Mouse (Mus musculus): ENCODE data around the gene Gm11273. TPM values are rescaled to one million over a fixed set of nuclear protein-coding genes. Genes with fewer than 3 reads are reported as not detected.
A peak's percentile ranks its signal among the peaks of the same experiment; 100 is the strongest.

Gene Gm11273
- polyA plus RNA-seq, 1 experiment from 2014 or later, result 4.3 TPM

- Histone ChIP-seq H3K9me3 (replicated peaks; ENCODE audit: control insufficient read depth, low read length, poor library complexity, severe bottlenecking) (no peaks in the 10 kb centered on the region), H3K27ac (ENCODE audit: low read length) (no peak overlapping the region), H3K9ac (ENCODE audit: low read depth, low read length) (no peak overlapping the region), H3K4me2 (ENCODE audit: low read length) (no peak overlapping the region), H3K4me1 (ENCODE audit: control insufficient read depth, insufficient read depth, low read length) (peaks cover 15% of the 10 kb centered on the region), H3K4me3 (ENCODE audit: low read depth, low read length) (no peak overlapping the region), H3K36me3 (ENCODE audit: control insufficient read depth, insufficient read depth, low read length) (no peaks in the 10 kb centered on the region), H3K27me3 (ENCODE audit: control insufficient read depth, insufficient read depth, low read depth, low read length) (peaks cover 6% of the 10 kb centered on the region; the same call in 1 of the 2 replicates)
- 4% methylated on average over 4 of the region's 4 CpGs for WGBS
- no peak for ATAC-seq
Measured at GRCm38 (mm10) chr13:21456347-21456746, 44.9 kb downstream of the Gm11273 start.

DNA sequence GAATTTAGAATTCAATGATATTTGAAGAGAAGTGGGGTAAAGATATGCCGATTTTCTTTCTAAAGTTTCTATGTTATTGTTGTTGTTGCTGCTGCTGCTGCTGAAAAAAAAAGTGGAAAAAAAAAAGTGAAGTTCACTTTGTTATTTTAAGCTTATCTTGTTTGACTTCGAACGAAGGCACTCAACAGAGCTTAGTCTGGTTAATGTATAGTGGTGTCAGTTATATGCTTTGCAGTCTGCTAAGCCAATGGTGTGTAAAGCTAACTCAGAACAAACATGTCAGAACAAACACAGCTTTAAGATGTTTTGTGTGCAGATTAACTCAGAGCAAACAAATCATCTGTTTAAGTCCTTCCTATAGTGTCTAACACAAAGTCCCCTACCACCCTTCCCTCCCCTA lies 47.1 kb downstream of the Gm11273 start:
- no peak for ATAC-seq
- H3K36me3 ChIP-seq (ENCODE audit: control insufficient read depth, insufficient read depth, low read length), result no peaks in the 10 kb centered on the region
- H3K9ac ChIP-seq (ENCODE audit: low read depth, low read length), result no peak overlapping the region
- no peak overlapping the region for H3K4me3 ChIP-seq (ENCODE audit: low read depth, low read length)
- peaks cover 15% of the 10 kb centered on the region for H3K4me1 ChIP-seq (ENCODE audit: control insufficient read depth, insufficient read depth, low read length)
- no peak overlapping the region; the same call in 1 of the 2 replicates for H3K4me2 ChIP-seq (ENCODE audit: low read length)
- H3K27ac ChIP-seq (ENCODE audit: low read length), result no peak overlapping the region
- peaks cover 6% of the 10 kb centered on the region; the same call in 1 of the 2 replicates for H3K27me3 ChIP-seq (ENCODE audit: control insufficient read depth, insufficient read depth, low read depth, low read length)
- 87% methylated on average over 3 of the region's 3 CpGs for WGBS
- no peaks in the 10 kb centered on the region for H3K9me3 ChIP-seq (replicated peaks; ENCODE audit: control insufficient read depth, low read length, poor library complexity, severe bottlenecking)

GRCm38 (mm10) chr13:21453449-21453848 lies 47.8 kb downstream of the Gm11273 start, which contains the start of gene Zscan26:
Gene Zscan26 (minus strand): TSS chr13:21453730.
- peak within 1 kb of the TSS; percentile 76 for H3K4me3 ChIP-seq (ENCODE audit: low read depth, low read length)
- peak within 1 kb of the TSS; percentile 73 for H3K4me2 ChIP-seq (ENCODE audit: low read length)
- peaks cover 15% of the 10 kb centered on the region for H3K4me1 ChIP-seq (ENCODE audit: control insufficient read depth, insufficient read depth, low read length)
- H3K36me3 ChIP-seq (ENCODE audit: control insufficient read depth, insufficient read depth, low read length), result 0 out of 2 replicates have a peak, but pooled peaks cover 2% of the 10 kb centered on the region
- H3K9me3 ChIP-seq (replicated peaks; ENCODE audit: control insufficient read depth, low read length, poor library complexity, severe bottlenecking), result no peaks in the 10 kb centered on the region
- under 1% methylated on average over 23 of the region's 23 CpGs for WGBS
- H3K27ac ChIP-seq (ENCODE audit: low read length), result peak within 1 kb of the TSS; percentile 71
- H3K27me3 ChIP-seq (ENCODE audit: control insufficient read depth, insufficient read depth, low read depth, low read length), result peaks cover 6% of the 10 kb centered on the region; the same call in 1 of the 2 replicates
- peak within 1 kb of the TSS; percentile 77 for H3K9ac ChIP-seq (ENCODE audit: low read depth, low read length)
- ATAC-seq, result peak; percentile 96

GRCm38 (mm10) chr13:21453042-21453441 lies 48.2 kb downstream of the Gm11273 start:
- peak overlapping the region; percentile 77 for H3K9ac ChIP-seq (ENCODE audit: low read depth, low read length)
- WGBS, result under 1% methylated on average over 13 of the region's 13 CpGs
- ATAC-seq, result peak; percentile 46
- peak overlapping the region; percentile 76 for H3K4me3 ChIP-seq (ENCODE audit: low read depth, low read length)
- peaks cover 15% of the 10 kb centered on the region for H3K4me1 ChIP-seq (ENCODE audit: control insufficient read depth, insufficient read depth, low read length)
- no peaks in the 10 kb centered on the region for H3K9me3 ChIP-seq (replicated peaks; ENCODE audit: control insufficient read depth, low read length, poor library complexity, severe bottlenecking)
- H3K27ac ChIP-seq (ENCODE audit: low read length), result peak overlapping the region; percentile 71
- peaks cover 6% of the 10 kb centered on the region; the same call in 1 of the 2 replicates for H3K27me3 ChIP-seq (ENCODE audit: control insufficient read depth, insufficient read depth, low read depth, low read length)
- H3K4me2 ChIP-seq (ENCODE audit: low read length), result peak overlapping the region; percentile 73
- 0 out of 2 replicates have a peak, but pooled peaks cover 2% of the 10 kb centered on the region for H3K36me3 ChIP-seq (ENCODE audit: control insufficient read depth, insufficient read depth, low read length)

Other genes starting within 250 kb of the Gm11273 start
- gene Gpx5, start 208.7 kb downstream of the Gm11273 start, polyA plus RNA-seq (2015; fragmentation: Nextera tagmentation; extraction: Ambion mirVana), result not detected in 2 replicates
- gene Gpx6, start 189.3 kb downstream of the Gm11273 start, polyA plus RNA-seq (2015; fragmentation: Nextera tagmentation; extraction: Ambion mirVana), result 0.54 TPM in 1 of 2 replicates, not detected in the other
- gene Olfr1367, start 154.5 kb downstream of the Gm11273 start, polyA plus RNA-seq (2015; fragmentation: Nextera tagmentation; extraction: Ambion mirVana), result not detected in 2 replicates
- gene Zscan12, start 138.6 kb downstream of the Gm11273 start, polyA plus RNA-seq (2015; fragmentation: Nextera tagmentation; extraction: Ambion mirVana), result 11.5 and 13.5 TPM in 2 replicates
- gene Zkscan3, start 98.7 kb downstream of the Gm11273 start, polyA plus RNA-seq (2015; fragmentation: Nextera tagmentation; extraction: Ambion mirVana), result 64.5 and 73.5 TPM in 2 replicates
- gene Pgbd1, start 60.4 kb downstream of the Gm11273 start, polyA plus RNA-seq (2015; fragmentation: Nextera tagmentation; extraction: Ambion mirVana), result 4.6 and 4.8 TPM in 2 replicates
- gene Zscan26, start 47.7 kb downstream of the Gm11273 start, polyA plus RNA-seq (2015; fragmentation: Nextera tagmentation; extraction: Ambion mirVana), result 21.5 and 23.4 TPM in 2 replicates
- 3.8 and 4.5 TPM in 2 replicates for gene Nkapl, start 32.9 kb downstream of the Gm11273 start, polyA plus RNA-seq (2015; fragmentation: Nextera tagmentation; extraction: Ambion mirVana)
- gene Zkscan4, start 22.5 kb downstream of the Gm11273 start, polyA plus RNA-seq (2015; fragmentation: Nextera tagmentation; extraction: Ambion mirVana), result 12.0 and 13.2 TPM in 2 replicates
- gene Gm10065, start 22.0 kb downstream of the Gm11273 start, polyA plus RNA-seq (2015; fragmentation: Nextera tagmentation; extraction: Ambion mirVana), result not detected in 2 replicates
- 0.43 and 0.56 TPM in 2 replicates for gene AK157302, start 6.2 kb downstream of the Gm11273 start, polyA plus RNA-seq (2015; fragmentation: Nextera tagmentation; extraction: Ambion mirVana)
- gene Zkscan8, start 29.7 kb upstream of the Gm11273 start, polyA plus RNA-seq (2015; fragmentation: Nextera tagmentation; extraction: Ambion mirVana), result 4.1 and 4.3 TPM in 2 replicates
- 0.09 and 0.15 TPM in 2 replicates for gene Olfr1366, start 41.4 kb upstream of the Gm11273 start, polyA plus RNA-seq (2015; fragmentation: Nextera tagmentation; extraction: Ambion mirVana)
- not detected in 2 replicates for gene Olfr1535, start 58.5 kb upstream of the Gm11273 start, polyA plus RNA-seq (2015; fragmentation: Nextera tagmentation; extraction: Ambion mirVana)
- gene Olfr1364, start 80.3 kb upstream of the Gm11273 start, polyA plus RNA-seq (2015; fragmentation: Nextera tagmentation; extraction: Ambion mirVana), result not detected in 2 replicates
- gene Olfr1362, start 112.6 kb upstream of the Gm11273 start, polyA plus RNA-seq (2015; fragmentation: Nextera tagmentation; extraction: Ambion mirVana), result not detected in 2 replicates
- 0.07 TPM in 1 of 2 replicates, not detected in the other for gene Olfr11, start 141.1 kb upstream of the Gm11273 start, polyA plus RNA-seq (2015; fragmentation: Nextera tagmentation; extraction: Ambion mirVana)
- gene Olfr1361, start 162.0 kb upstream of the Gm11273 start, polyA plus RNA-seq (2015; fragmentation: Nextera tagmentation; extraction: Ambion mirVana), result not detected in 2 replicates
- gene Olfr1360, start 176.0 kb upstream of the Gm11273 start, polyA plus RNA-seq (2015; fragmentation: Nextera tagmentation; extraction: Ambion mirVana), result not detected in 2 replicates
- not detected in 2 replicates for gene Olfr1359, start 196.7 kb upstream of the Gm11273 start, polyA plus RNA-seq (2015; fragmentation: Nextera tagmentation; extraction: Ambion mirVana)
- gene Hist1h2bl, start 214.7 kb upstream of the Gm11273 start, polyA plus RNA-seq (2015; fragmentation: Nextera tagmentation; extraction: Ambion mirVana), result not detected in 2 replicates
- gene Hist1h2ai, start 215.0 kb upstream of the Gm11273 start, polyA plus RNA-seq (2015; fragmentation: Nextera tagmentation; extraction: Ambion mirVana), result 3.5 and 9.7 TPM in 2 replicates
- gene Hist1h3h, start 216.2 kb upstream of the Gm11273 start, polyA plus RNA-seq (2015; fragmentation: Nextera tagmentation; extraction: Ambion mirVana), result 3.4 TPM in 1 of 2 replicates, not detected in the other
- 1.2 and 1.4 TPM in 2 replicates for gene Hist1h2bm, start 220.6 kb upstream of the Gm11273 start, polyA plus RNA-seq (2015; fragmentation: Nextera tagmentation; extraction: Ambion mirVana)
- gene Hist1h4j, start 233.6 kb upstream of the Gm11273 start, polyA plus RNA-seq (2015; fragmentation: Nextera tagmentation; extraction: Ambion mirVana), result 0.40 and 0.80 TPM in 2 replicates
- 2.7 TPM in 1 of 2 replicates, not detected in the other for gene Hist1h4k, start 249.1 kb upstream of the Gm11273 start, polyA plus RNA-seq (2015; fragmentation: Nextera tagmentation; extraction: Ambion mirVana)